In the genomic region with DNA sequence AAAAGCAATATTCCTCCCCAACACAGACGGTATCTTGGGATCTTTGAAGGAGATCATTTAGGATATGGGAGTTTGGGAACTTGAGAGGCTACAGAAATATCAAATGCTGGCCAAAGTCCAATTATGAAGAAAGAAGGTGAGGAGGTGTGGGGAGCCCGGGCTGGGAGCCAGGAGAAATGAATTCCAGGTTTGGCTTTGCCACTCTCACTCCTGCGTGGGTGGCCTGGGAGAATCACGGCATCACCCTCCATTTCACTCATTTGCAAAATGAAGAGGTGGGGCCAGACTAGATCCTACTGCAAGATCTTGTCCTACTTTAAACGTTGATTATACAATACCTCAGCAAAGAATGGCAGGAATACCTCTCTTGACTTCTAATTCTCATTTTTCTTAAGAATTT, we compare ENCODE assay signal across 22 mouse cellular contexts. TPM values are rescaled to one million over a fixed set of nuclear protein-coding genes. Genes with fewer than 3 reads are reported as not detected.
A peak's percentile ranks its signal among the peaks of the same experiment; 100 is the strongest.
DNase-seq lines count a peak whose midpoint lies in the region; ATAC-seq lines count a peak whose summit lies in the region.
"Had no signal": no experiment of that assay in that cellular context is flagged by ENCODE, and none has a peak within 500 bp of the region (broad histone marks: within the 10 kb centered on the region; RNA-seq: fewer than 3 reads in every experiment).

No protein-coding gene starts in this region.

- H3K4me2 ChIP-seq in midbrain, embryonic 15.5 days = no peak overlapping the region
- H3K4me2 ChIP-seq: forebrain, embryonic 15.5 days; heart, embryonic 11.5 days; liver, embryonic 11.5 days; lung, embryonic 15.5 days; neural tube, embryonic 13.5 days had no signal

- no peaks in the 10 kb centered on the region for H3K36me3 ChIP-seq in midbrain, embryonic 15.5 days (replicated peaks)
- H3K36me3 ChIP-seq: forebrain, embryonic 15.5 days; lung, embryonic 15.5 days; neural tube, embryonic 13.5 days had no signal

- H3K27me3 ChIP-seq in midbrain, embryonic 15.5 days (replicated peaks) = no peaks in the 10 kb centered on the region
- H3K27me3 ChIP-seq: forebrain, embryonic 15.5 days; lung, embryonic 15.5 days; megakaryocyte, embryonic 14.5 days; neural tube, embryonic 13.5 days had no signal

- no peak for ATAC-seq in midbrain, embryonic 15.5 days (replicated peaks)
- no peak for ATAC-seq in CD4-positive, CD25-positive, alpha-beta regulatory T cell, adult 4 months
- ATAC-seq: forebrain, embryonic 15.5 days had no signal

- WGBS in midbrain, embryonic 15.5 days = 75% methylated on average over 5 of the region's 5 CpGs

- H3K4me3 ChIP-seq in midbrain, embryonic 15.5 days = no peak overlapping the region
- H3K4me3 ChIP-seq: forebrain, embryonic 15.5 days; lung, embryonic 15.5 days; megakaryocyte, embryonic 14.5 days; neural tube, embryonic 13.5 days had no signal

- H3K4me1 ChIP-seq in midbrain, embryonic 15.5 days = no peaks in the 10 kb centered on the region
- H3K4me1 ChIP-seq: forebrain, embryonic 15.5 days; lung, embryonic 15.5 days; neural tube, embryonic 13.5 days had no signal

- H3K9me3 ChIP-seq in midbrain, embryonic 15.5 days = no peaks in the 10 kb centered on the region
- H3K9me3 ChIP-seq: forebrain, embryonic 15.5 days; lung, embryonic 15.5 days; neural tube, embryonic 13.5 days had no signal

- intact Hi-C loops in heart, postnatal 36 days (cut with DNase I) = no loop called here

- H3K9ac ChIP-seq in midbrain, embryonic 15.5 days = no peak overlapping the region
- H3K9ac ChIP-seq: forebrain, embryonic 15.5 days; lung, embryonic 15.5 days; neural tube, embryonic 13.5 days had no signal

- peak; percentile 16 for DNase-seq in heart, adult 11 months
- no peak for DNase-seq in heart, postnatal 36 days
- DNase-seq in brain, adult 2 months (ENCODE audit: low read depth, low spot score) = peak; percentile 81
- DNase-seq in frontal cortex, postnatal 36 days (ENCODE audit: low spot score in 2 of 2) = peak; percentile 77 to 83
- peak; percentile 76 to 83 for DNase-seq in right cerebral cortex, adult 2 months (ENCODE audit: low spot score in 2 of 2)
- DNase-seq in yolk sac, embryonic 10.5 days (ENCODE audit: low spot score) = no peak
- DNase-seq: adrenal gland, postnatal 25 days; gastrocnemius, postnatal 25 days; kidney, adult 8-10 months; kidney, postnatal 4 days; retina, postnatal 1 day had no signal

- no peak overlapping the region for H3K27ac ChIP-seq in midbrain, embryonic 15.5 days
- H3K27ac ChIP-seq: forebrain, embryonic 15.5 days; lung, embryonic 15.5 days; neural tube, embryonic 13.5 days had no signal

RNA-seq across cellular contexts. Expression of a gene that starts 5.1 kb away (rescaled TPM):
- not detected for total RNA-seq in heart, postnatal 36 days (2021)
- polyA plus RNA-seq in midbrain, embryonic 15.5 days (2015; fragmentation: Nextera tagmentation; extraction: Ambion mirVana) = 0.08 and 0.09 TPM in 2 replicates
- polyA plus RNA-seq in CD4-positive, CD25-positive, alpha-beta regulatory T cell, adult 4 months (2017; shearing (Covaris generic)) = not detected
- total RNA-seq: adrenal gland, postnatal 25 days; gastrocnemius, postnatal 25 days; heart, postnatal 25 days; layer of hippocampus, postnatal 14 days; MEL had no signal
- polyA plus RNA-seq: forebrain, embryonic 15.5 days; liver, embryonic 11.5 days; neural tube, embryonic 13.5 days had no signal

Comparison
In these comparisons a context has a peak if more than half of its experiments do, and no peak if none do; other contexts are left out.
1. DNase-seq: peak in heart, adult 11 months (single experiment), brain, adult 2 months (single experiment), frontal cortex, postnatal 36 days (2 of 2) and right cerebral cortex, adult 2 months (2 of 2); none in heart, postnatal 36 days (0 of 2) and yolk sac, embryonic 10.5 days (single experiment).